Mouse (Mus musculus) stomach, postnatal 0 days (tissue): ENCODE measurements around the gene Gm3625. TPM values are rescaled to one million over a fixed set of nuclear protein-coding genes. Genes with fewer than 3 reads are reported as not detected.

ENCODE experiments used
- ATAC-seq: fragments of 200-750 bp; cut with Nextera tagmentation; 2 replicates; pipeline ENCODE4 v1.8.0; 2017; ENCODE audit not compliant: low FRiP score, low TSS enrichment
- DNase-seq: peaks from one replicate; pipeline ENCODE4 v3.0.0-alpha.2; 2016; ENCODE audit warnings: low spot score
- H3K27ac ChIP-seq: fragments of 300-500 bp; sonication (generic); replicated peaks from 2 replicates; pipeline ENCODE4 v1.5.1; 2014; ENCODE audit warnings: mild to moderate bottlenecking, control low read depth
- H3K27me3 ChIP-seq: fragments of 300-500 bp; sonication (generic); 2 replicates; pipeline ENCODE4 v1.6.1; 2014; ENCODE audit warnings: low read length; ENCODE audit not compliant: control insufficient read depth, insufficient read depth
- H3K36me3 ChIP-seq: fragments of 300-500 bp; sonication (generic); 2 replicates; pipeline ENCODE4 v1.6.1; 2014; ENCODE audit warnings: low read length, mixed read lengths; ENCODE audit not compliant: control insufficient read depth, insufficient read depth
- H3K4me1 ChIP-seq: fragments of 300-500 bp; sonication (generic); replicated peaks from 2 replicates; pipeline ENCODE4 v1.6.1; 2014; ENCODE audit warnings: antibody characterized with exemption; ENCODE audit not compliant: control insufficient read depth, insufficient read depth
- H3K4me2 ChIP-seq: fragments of 300-500 bp; sonication (generic); replicated peaks from 2 replicates; pipeline ENCODE4 v1.6.1; 2014; ENCODE audit warnings: low read depth, mild to moderate bottlenecking, control low read depth, moderate library complexity
- H3K4me3 ChIP-seq: fragments of 300-500 bp; sonication (generic); 2 replicates; pipeline ENCODE4 v1.5.1; 2014; ENCODE audit warnings: low read depth, low read length, control low read depth
- H3K9ac ChIP-seq: fragments of 300-500 bp; sonication (generic); 2 replicates; pipeline ENCODE4 v1.6.1; 2014; ENCODE audit warnings: mild to moderate bottlenecking, low read length, control low read depth, mixed read lengths
- H3K9me3 ChIP-seq: fragments of 300-500 bp; sonication (generic); 2 replicates; pipeline ENCODE4 v1.6.1; 2016; ENCODE audit warnings: low read length; ENCODE audit not compliant: control insufficient read depth
- CTCF ChIP-seq: IDR thresholded peaks from 2 replicates; pipeline ENCODE4 v1.5.1; 2016; ENCODE audit warnings: antibody characterized with exemption, low read depth, mild to moderate bottlenecking, moderate library complexity
- EP300 ChIP-seq: optimal IDR thresholded peaks from 2 replicates; pipeline ENCODE3; 2016; ENCODE audit warnings: antibody characterized with exemption
- WGBS: fragments of 180-500 bp; shearing (Covaris S2); extraction: QIAGEN DNeasy Blood & Tissue Kit; methylation state at CpG from one replicate; pipeline ENCODE4 v1.1.7; 2014; 5-methylcytosine and 5-hydroxymethylcytosine counted together
- polyA plus RNA-seq: library from polyadenylated mRNA; unstranded; fragments of >200 nt; fragmentation: Nextera tagmentation; extraction: Ambion mirVana; gene quantifications from 2 replicates; pipeline ENCODE4 v1.2.1, GENCODE M21; 2015

The Gm3625 gene
- polyA plus RNA-seq, 1 experiment from 2014 or later = not detected

- DNase-seq (peak; percentile 73), ATAC-seq (peak; percentile 76)
These were observed 621 bp upstream of the Gm3625 start for GRCm38 (mm10) chr12:4593166-4593929.

DNA sequence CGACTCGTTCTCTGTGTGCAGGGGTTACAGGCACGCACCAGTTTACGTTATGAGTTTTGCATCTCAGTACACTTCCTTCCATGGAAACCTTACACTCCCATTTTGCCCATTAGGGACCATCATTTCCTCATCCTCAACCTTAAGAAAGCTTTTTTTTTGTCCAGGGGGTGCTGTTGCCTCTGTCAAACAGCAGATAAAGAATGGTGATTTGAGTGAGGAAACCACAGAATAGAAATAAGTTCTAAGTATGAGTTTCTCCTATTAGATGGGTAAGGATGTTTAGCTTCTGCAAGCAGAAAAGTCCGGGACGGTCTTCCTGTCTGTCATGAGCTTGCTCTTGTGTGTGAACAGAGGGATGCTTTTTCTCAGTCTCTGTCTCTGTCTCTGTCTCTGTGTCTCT, 702 bp downstream of the Gm3625 start:
- Histone ChIP-seq H3K4me2 (peak overlapping the region; percentile 88), H3K9ac (peak overlapping the region; percentile 97; the same call in 1 of the 2 replicates), H3K27ac (no peak overlapping the region), H3K27me3 (no peaks in the 10 kb centered on the region), H3K4me1 (no peaks in the 10 kb centered on the region), H3K4me3 (peak overlapping the region; percentile 88; the same call in 1 of the 2 replicates), H3K9me3 (no peaks in the 10 kb centered on the region), H3K36me3 (no peaks in the 10 kb centered on the region)
- TF ChIP-seq EP300 (no peak), CTCF (peak; percentile 38)
- DNase-seq = no peak
- ATAC-seq = no peak
- WGBS = 59% methylated on average over 6 of the region's 6 CpGs

More at GRCm38 (mm10) chr12:4593166-4593929, 621 bp upstream of the Gm3625 start:
- Histone ChIP-seq H3K27ac (peak overlapping the region; percentile 97), H3K4me2 (peak overlapping the region; percentile 88), H3K27me3 (no peaks in the 10 kb centered on the region), H3K4me3 (peak overlapping the region; percentile 88), H3K4me1 (no peaks in the 10 kb centered on the region), H3K9ac (peak overlapping the region; percentile 97), H3K9me3 (no peaks in the 10 kb centered on the region), H3K36me3 (no peaks in the 10 kb centered on the region)
- no peak for TF ChIP-seq EP300
- TF ChIP-seq CTCF = no peak
- WGBS = under 1% methylated on average over 53 of the region's 80 CpGs

GRCm38 (mm10) chr12:4588603-4589002, 4.1 kb downstream of the Gm3625 start:
- H3K4me3 ChIP-seq = no peak overlapping the region
- no peaks in the 10 kb centered on the region for H3K36me3 ChIP-seq
- no peak overlapping the region for H3K9ac ChIP-seq
- TF ChIP-seq EP300 = no peak
- TF ChIP-seq CTCF = no peak
- H3K9me3 ChIP-seq = no peaks in the 10 kb centered on the region
- H3K4me2 ChIP-seq = no peak overlapping the region
- 0 out of 2 replicates have a peak overlapping the region, but pooled peaks have one; percentile 24 for H3K27ac ChIP-seq
- H3K27me3 ChIP-seq = no peaks in the 10 kb centered on the region
- 53% methylated on average over 3 of the region's 3 CpGs for WGBS
- no peaks in the 10 kb centered on the region for H3K4me1 ChIP-seq
- ATAC-seq (peak; percentile 93), DNase-seq (peak; percentile 92)

DNA sequence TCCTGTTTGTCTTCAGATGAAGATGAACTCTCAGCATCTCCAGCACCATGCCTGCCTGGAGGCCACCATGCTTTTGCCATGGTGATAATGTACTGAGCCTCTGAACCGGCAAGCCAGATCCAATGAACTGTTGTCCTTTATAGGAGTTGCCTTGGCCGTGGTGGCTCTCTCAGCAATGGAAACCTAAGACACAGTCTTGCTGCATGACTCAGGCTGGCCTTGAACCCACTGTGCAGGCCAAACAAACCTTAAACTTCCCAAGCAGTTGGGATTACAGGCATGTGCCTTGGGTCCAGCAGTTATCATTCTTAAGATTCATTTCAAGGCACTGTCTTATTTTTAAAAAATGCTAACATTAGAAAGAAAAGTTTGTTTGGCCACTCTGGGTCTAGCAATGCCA, 4.9 kb downstream of the Gm3625 start:
- H3K27ac ChIP-seq = no peak overlapping the region
- H3K9ac ChIP-seq = no peak overlapping the region
- H3K4me3 ChIP-seq = no peak overlapping the region
- 83% methylated on average over 2 of the region's 2 CpGs for WGBS
- ATAC-seq = no peak
- no peaks in the 10 kb centered on the region for H3K27me3 ChIP-seq
- no peak overlapping the region for H3K4me2 ChIP-seq
- TF ChIP-seq EP300 (no peak), CTCF (no peak)
- no peak for DNase-seq
- H3K36me3 ChIP-seq = no peaks in the 10 kb centered on the region
- H3K9me3 ChIP-seq = no peaks in the 10 kb centered on the region
- no peaks in the 10 kb centered on the region for H3K4me1 ChIP-seq

DNA sequence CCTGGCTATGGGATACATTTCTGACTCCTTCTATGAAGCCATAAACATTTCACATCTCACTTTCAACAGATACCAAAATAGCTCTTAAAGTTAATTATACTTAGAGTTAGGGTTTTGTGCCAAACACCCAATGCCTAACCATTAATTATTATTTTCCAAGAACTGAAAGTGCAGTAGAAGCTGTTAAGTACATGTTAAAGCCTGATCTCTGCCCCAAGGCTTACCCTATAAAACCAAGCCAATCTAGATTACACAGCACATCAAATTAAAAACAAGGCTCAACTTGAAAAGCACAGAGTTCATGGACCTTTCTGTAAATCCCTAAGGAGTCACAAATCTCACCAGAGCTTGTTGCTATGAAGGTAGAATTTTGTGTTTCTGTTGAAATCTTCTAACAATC, 10.4 kb downstream of the Gm3625 start:
- H3K4me3 ChIP-seq = no peak overlapping the region
- H3K4me1 ChIP-seq = no peaks in the 10 kb centered on the region
- ATAC-seq (no peak), DNase-seq (no peak)
- no peak overlapping the region for H3K4me2 ChIP-seq
- no peaks in the 10 kb centered on the region for H3K36me3 ChIP-seq
- no peaks in the 10 kb centered on the region for H3K27me3 ChIP-seq
- no peak overlapping the region for H3K27ac ChIP-seq
- H3K9ac ChIP-seq = no peak overlapping the region
- no peaks in the 10 kb centered on the region for H3K9me3 ChIP-seq
- TF ChIP-seq EP300 = no peak
- TF ChIP-seq CTCF = no peak

DNA sequence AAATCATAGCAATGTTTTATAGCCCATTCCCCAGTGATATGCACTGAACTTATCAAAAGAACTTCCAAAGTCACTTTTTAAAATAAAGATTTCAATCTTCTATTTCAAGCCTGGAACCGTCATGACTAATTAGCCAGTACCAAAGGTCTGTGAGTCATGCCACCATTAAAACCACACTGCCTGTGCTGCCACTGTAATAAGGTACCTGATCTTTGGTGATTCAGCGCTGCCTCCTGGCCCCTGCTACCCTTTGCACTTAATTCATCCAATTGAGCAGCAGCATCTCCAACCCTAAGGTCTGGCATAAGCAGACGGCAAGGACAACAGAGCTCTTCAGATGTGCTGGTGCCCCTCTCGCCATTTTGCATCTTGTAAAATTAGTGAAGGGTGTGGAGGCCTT, 18.7 kb downstream of the Gm3625 start:
- Histone ChIP-seq H3K9me3 (no peaks in the 10 kb centered on the region), H3K27ac (no peak overlapping the region), H3K4me2 (no peak overlapping the region), H3K36me3 (no peaks in the 10 kb centered on the region), H3K4me1 (no peaks in the 10 kb centered on the region), H3K9ac (no peak overlapping the region), H3K27me3 (no peaks in the 10 kb centered on the region), H3K4me3 (no peak overlapping the region)
- DNase-seq (no peak), ATAC-seq (no peak)
- WGBS = 76% methylated on average over 4 of the region's 4 CpGs
- TF ChIP-seq EP300 = no peak
- TF ChIP-seq CTCF = no peak
